9 mouse cellular contexts compared by ENCODE assay signal in genomic region chr5:69557404-69557935, GRCm38 (mm10). TPM values are rescaled to one million over a fixed set of nuclear protein-coding genes. Genes with fewer than 3 reads are reported as not detected.
DNase-seq lines count a peak whose midpoint lies in the region; ATAC-seq and TF ChIP-seq lines count a peak whose summit lies in the region.
"Had no signal": no experiment of that assay in that cellular context is flagged by ENCODE, and none has a peak within 500 bp of the region (broad histone marks: within the 10 kb centered on the region; RNA-seq: fewer than 3 reads in every experiment).

No protein-coding gene starts in this region.

- peak overlapping the region; percentile 99 for H3K9ac ChIP-seq in hindbrain, embryonic 16.5 days (ENCODE audit: low read depth, low read length)
- H3K9ac ChIP-seq in midbrain, embryonic 11.5 days (ENCODE audit: low read length) = peak overlapping the region; percentile 97

- peak; percentile 15 for ATAC-seq in hindbrain, embryonic 16.5 days
- ATAC-seq in midbrain, embryonic 11.5 days (ENCODE audit: low FRiP score) = peak; percentile 8

- peaks cover 5% of the 10 kb centered on the region for H3K4me1 ChIP-seq in hindbrain, embryonic 16.5 days (ENCODE audit: control insufficient read depth, insufficient read depth, low read depth, low read length)
- H3K4me1 ChIP-seq in midbrain, embryonic 11.5 days (ENCODE audit: control insufficient read depth, insufficient read depth, low read length) = no peaks in the 10 kb centered on the region

- no peak for TF ChIP-seq CTCF in left cerebral cortex, adult 2 months (IDR thresholded peaks at IDR 0.05)

- H3K4me3 ChIP-seq in left cerebral cortex, adult 2 months = peak overlapping the region; percentile 73
- peak overlapping the region; percentile 95 for H3K4me3 ChIP-seq in hindbrain, embryonic 16.5 days (ENCODE audit: low read length)
- H3K4me3 ChIP-seq in midbrain, embryonic 11.5 days (ENCODE audit: low read depth, low read length) = peak overlapping the region; percentile 89

- WGBS in hindbrain, embryonic 16.5 days = 11% methylated on average over 16 of the region's 16 CpGs
- 13% methylated on average over 16 of the region's 16 CpGs for WGBS in midbrain, embryonic 11.5 days

- H3K36me3 ChIP-seq in hindbrain, embryonic 16.5 days (ENCODE audit: control insufficient read depth, insufficient read depth, low read length) = peaks cover 7% of the 10 kb centered on the region; the same call in 1 of the 2 replicates
- H3K36me3 ChIP-seq in midbrain, embryonic 11.5 days (ENCODE audit: control insufficient read depth, insufficient read depth, low read length) = no peaks in the 10 kb centered on the region

- intact Hi-C loops in left cerebral cortex, adult 2 months (cut with DNase I) = no loop called here

- no peaks in the 10 kb centered on the region for H3K27me3 ChIP-seq in hindbrain, embryonic 16.5 days (replicated peaks; ENCODE audit: control insufficient read depth, insufficient read depth, low read length)
- no peaks in the 10 kb centered on the region for H3K27me3 ChIP-seq in midbrain, embryonic 11.5 days (ENCODE audit: control insufficient read depth, insufficient read depth, low read length)

- no peaks in the 10 kb centered on the region for H3K9me3 ChIP-seq in hindbrain, embryonic 16.5 days (ENCODE audit: control insufficient read depth, low read length)
- no peaks in the 10 kb centered on the region for H3K9me3 ChIP-seq in midbrain, embryonic 11.5 days (ENCODE audit: control insufficient read depth, low read length)

- no peak for DNase-seq in left cerebral cortex, adult 2 months (ENCODE audit: extremely low spot score in 1 of 2, low spot score in 2 of 2)
- no peak for DNase-seq in left cerebral cortex, adult 11 months (ENCODE audit: low spot score)
- DNase-seq in MN1 (ENCODE audit: low spot score) = peak; percentile 25
- peak; percentile 57 for DNase-seq in embryo, embryonic 11 days
- peak; percentile 94 for DNase-seq in midbrain, embryonic 11.5 days (ENCODE audit: low spot score, missing footprints)
- no peak for DNase-seq in urinary bladder, postnatal 36 days (ENCODE audit: low spot score in 2 of 2)
- DNase-seq in left cerebral cortex, adult 18-20 months (ENCODE audit: low spot score in 2 of 2) = no peak

- H3K27ac ChIP-seq in left cerebral cortex, adult 2 months = peak overlapping the region; percentile 94
- H3K27ac ChIP-seq in hindbrain, embryonic 16.5 days (ENCODE audit: low read depth, low read length) = peak overlapping the region; percentile 96
- peak overlapping the region; percentile 60 for H3K27ac ChIP-seq in midbrain, embryonic 11.5 days (ENCODE audit: low read depth, low read length)

- H3K4me2 ChIP-seq in hindbrain, embryonic 16.5 days (ENCODE audit: low read length) = peak overlapping the region; percentile 56
- peak overlapping the region; percentile 64 for H3K4me2 ChIP-seq in midbrain, embryonic 11.5 days

RNA-seq across cellular contexts. Expression of gene Guf1, which starts 0.7 kb away (rescaled TPM):
- total RNA-seq in left cerebral cortex, adult 2 months (2021) = 10 to 100 TPM; 21.3 to 24.1 TPM
- 46.5 and 47.7 TPM in 2 replicates for polyA plus RNA-seq in hindbrain, embryonic 16.5 days (2015; fragmentation: Nextera tagmentation; extraction: Ambion mirVana)
- 47.8 and 47.9 TPM in 2 replicates for polyA plus RNA-seq in midbrain, embryonic 11.5 days (2014; fragmentation: Nextera tagmentation; extraction: Ambion mirVana)
- total RNA-seq in left cerebral cortex, adult 18-20 months (2021) = 10 to 100 TPM; 20.7 to 21.6 TPM

RNA-seq across cellular contexts. Expression of gene Yipf7, which starts 15.0 kb away (rescaled TPM):
- not detected for total RNA-seq in left cerebral cortex, adult 2 months (2021)
- polyA plus RNA-seq in hindbrain, embryonic 16.5 days (2015; fragmentation: Nextera tagmentation; extraction: Ambion mirVana) = not detected in 2 replicates
- polyA plus RNA-seq in midbrain, embryonic 11.5 days (2014; fragmentation: Nextera tagmentation; extraction: Ambion mirVana) = not detected in 2 replicates
- total RNA-seq in left cerebral cortex, adult 18-20 months (2021) = not detected
- total RNA-seq: layer of hippocampus, postnatal 10 days had no signal

RNA-seq across cellular contexts. Expression of gene Gnpda2, which starts 34.7 kb away (rescaled TPM):
- total RNA-seq in left cerebral cortex, adult 2 months (2021) = 10 to 100 TPM; 18.7 to 19.5 TPM
- polyA plus RNA-seq in hindbrain, embryonic 16.5 days (2015; fragmentation: Nextera tagmentation; extraction: Ambion mirVana) = 34.7 and 36.5 TPM in 2 replicates
- 27.9 and 29.3 TPM in 2 replicates for polyA plus RNA-seq in midbrain, embryonic 11.5 days (2014; fragmentation: Nextera tagmentation; extraction: Ambion mirVana)
- 10 to 100 TPM; 19.9 to 20.6 TPM for total RNA-seq in left cerebral cortex, adult 18-20 months (2021)

Comparison
In these comparisons a context has a peak if more than half of its experiments do, and no peak if none do; other contexts are left out.
1. DNase-seq: peak in MN1 (single experiment), embryo, embryonic 11 days (single experiment) and midbrain, embryonic 11.5 days (single experiment); none in left cerebral cortex, adult 2 months (0 of 2), left cerebral cortex, adult 11 months (single experiment), urinary bladder, postnatal 36 days (0 of 2) and left cerebral cortex, adult 18-20 months (0 of 2).
2. Peak in every context shown above with its lines, with median percentiles within 50 percentile points of each other: H3K27ac ChIP-seq and H3K4me3 ChIP-seq.